Mouse (Mus musculus) heart, embryonic 12.5 days (tissue): ENCODE results near the gene Ifitm10. TPM values are rescaled to one million over a fixed set of nuclear protein-coding genes. Genes with fewer than 3 reads are reported as not detected.

Experiments used
- ATAC-seq: fragments of 200-750 bp; cut with Nextera tagmentation; 2 replicates; pipeline ENCODE4 v1.8.0; 2017; ENCODE audit warnings: moderate TSS enrichment, moderate library complexity; ENCODE audit not compliant: insufficient number of reproducible peaks, low FRiP score
- H3K27ac ChIP-seq: fragments of 300-500 bp; sonication (generic); 2 replicates; pipeline ENCODE4 v1.5.1; 2016; ENCODE audit warnings: mild to moderate bottlenecking, moderate library complexity; ENCODE audit not compliant: poor library complexity, severe bottlenecking
- H3K27me3 ChIP-seq: fragments of 300-500 bp; sonication (generic); replicated peaks from 2 replicates; pipeline ENCODE4 v1.6.1; 2016; ENCODE audit warnings: mild to moderate bottlenecking, moderate library complexity
- H3K36me3 ChIP-seq: fragments of 300-500 bp; sonication (generic); 2 replicates; pipeline ENCODE4 v1.6.1; 2016; ENCODE audit warnings: mild to moderate bottlenecking, moderate library complexity
- H3K4me1 ChIP-seq: fragments of 300-500 bp; sonication (generic); replicated peaks from 2 replicates; pipeline ENCODE4 v1.6.1; 2016; ENCODE audit warnings: mild to moderate bottlenecking
- H3K4me2 ChIP-seq: fragments of 300-500 bp; sonication (generic); 2 replicates; pipeline ENCODE4 v1.6.1; 2016; ENCODE audit warnings: mild to moderate bottlenecking, moderate library complexity
- H3K4me3 ChIP-seq: fragments of 300-500 bp; sonication (generic); 2 replicates; pipeline ENCODE4 v1.5.1; 2016; ENCODE audit warnings: mild to moderate bottlenecking
- H3K9ac ChIP-seq: fragments of 300-500 bp; sonication (generic); 2 replicates; pipeline ENCODE4 v1.6.1; 2016; ENCODE audit warnings: mild to moderate bottlenecking, moderate library complexity
- H3K9me3 ChIP-seq: fragments of 300-500 bp; sonication (generic); replicated peaks from 2 replicates; pipeline ENCODE4 v1.6.1; 2016; ENCODE audit warnings: mild to moderate bottlenecking, moderate library complexity
- WGBS: fragments of 180-500 bp; shearing (Covaris S2); methylation state at CpG from one replicate; pipeline ENCODE4 v1.1.7; 2016; 5-methylcytosine and 5-hydroxymethylcytosine counted together
- polyA plus RNA-seq: library from polyadenylated mRNA; unstranded; fragments of >200 nt; fragmentation: Nextera tagmentation; extraction: Ambion mirVana; gene quantifications from 2 replicates; pipeline ENCODE4 v1.2.1, GENCODE M21; 2016

Ifitm10 gene
- polyA plus RNA-seq, result 5.4 and 7.4 TPM in 2 replicates

GRCm38 (mm10) chr7:142373641-142374412, at the start of gene Ifitm10:
Gene Ifitm10 (minus strand): TSS chr7:142373753.
- H3K9ac ChIP-seq, result peak within 1 kb of the TSS; percentile 74; the same call in 1 of the 2 replicates
- H3K9me3 ChIP-seq, result no peaks in the 10 kb centered on the region
- 68% methylated on average over 8 of the region's 8 CpGs for WGBS
- peaks cover 13% of the 10 kb centered on the region; the same call in 1 of the 2 replicates for H3K27me3 ChIP-seq
- peaks cover 39% of the 10 kb centered on the region for H3K36me3 ChIP-seq
- no peak for ATAC-seq
- H3K4me2 ChIP-seq, result peak within 1 kb of the TSS; percentile 92
- peak within 1 kb of the TSS; percentile 59; the same call in 1 of the 2 replicates for H3K4me3 ChIP-seq
- H3K27ac ChIP-seq, result 0 out of 2 replicates have a peak within 1 kb of the TSS, but pooled peaks have one; percentile 29
- H3K4me1 ChIP-seq, result peaks cover 49% of the 10 kb centered on the region

GRCm38 (mm10) chr7:142421826-142422225, 48.3 kb upstream of the Ifitm10 start:
- H3K4me2 ChIP-seq, result no peak overlapping the region
- no peak for ATAC-seq
- no peaks in the 10 kb centered on the region; the same call in 1 of the 2 replicates for H3K4me1 ChIP-seq
- no peak overlapping the region for H3K27ac ChIP-seq
- 58% methylated on average over 2 of the region's 2 CpGs for WGBS
- H3K4me3 ChIP-seq, result no peak overlapping the region
- peaks cover 10% of the 10 kb centered on the region; the same call in 1 of the 2 replicates for H3K9me3 ChIP-seq
- H3K27me3 ChIP-seq, result no peaks in the 10 kb centered on the region
- no peak overlapping the region for H3K9ac ChIP-seq
- no peaks in the 10 kb centered on the region for H3K36me3 ChIP-seq

- H3K9me3 ChIP-seq, result peaks cover 10% of the 10 kb centered on the region; the same call in 1 of the 2 replicates
- H3K27ac ChIP-seq, result peak overlapping the region; percentile 6; the same call in 1 of the 2 replicates
- no peak overlapping the region for H3K4me3 ChIP-seq
- H3K27me3 ChIP-seq, result no peaks in the 10 kb centered on the region
- no peak overlapping the region for H3K4me2 ChIP-seq
- ATAC-seq, result peak; percentile 76; the same call in 1 of the 2 replicates
- H3K9ac ChIP-seq, result no peak overlapping the region
- whole genome bisulfite sequencing, result 66% methylated on average over 5 of the region's 5 CpGs
- H3K4me1 ChIP-seq, result no peaks in the 10 kb centered on the region; the same call in 1 of the 2 replicates
- H3K36me3 ChIP-seq, result no peaks in the 10 kb centered on the region
Measured at GRCm38 (mm10) chr7:142419887-142420286, 46.3 kb upstream of the Ifitm10 start.

- Histone ChIP-seq H3K9me3 (peaks cover 10% of the 10 kb centered on the region; the same call in 1 of the 2 replicates), H3K4me2 (no peak overlapping the region), H3K4me1 (no peaks in the 10 kb centered on the region; the same call in 1 of the 2 replicates), H3K36me3 (no peaks in the 10 kb centered on the region), H3K9ac (no peak overlapping the region), H3K27me3 (no peaks in the 10 kb centered on the region), H3K27ac (no peak overlapping the region), H3K4me3 (no peak overlapping the region)
- no peak for ATAC-seq
- 91% methylated on average over 8 of the region's 8 CpGs for WGBS
Measured at GRCm38 (mm10) chr7:142418679-142419078, 45.1 kb upstream of the Ifitm10 start.

- Histone ChIP-seq H3K9me3 (peaks cover 10% of the 10 kb centered on the region; the same call in 1 of the 2 replicates), H3K4me1 (no peaks in the 10 kb centered on the region; the same call in 1 of the 2 replicates), H3K27ac (no peak overlapping the region), H3K4me3 (no peak overlapping the region), H3K27me3 (no peaks in the 10 kb centered on the region), H3K4me2 (no peak overlapping the region), H3K9ac (no peak overlapping the region), H3K36me3 (no peaks in the 10 kb centered on the region)
- 74% methylated on average over 2 of the region's 2 CpGs for WGBS
- ATAC-seq, result no peak
Measured at GRCm38 (mm10) chr7:142418027-142418426, 44.5 kb upstream of the Ifitm10 start.

- peaks cover 10% of the 10 kb centered on the region; the same call in 1 of the 2 replicates for H3K9me3 ChIP-seq
- H3K36me3 ChIP-seq, result no peaks in the 10 kb centered on the region
- H3K9ac ChIP-seq, result no peak overlapping the region
- H3K4me2 ChIP-seq, result no peak overlapping the region
- H3K4me1 ChIP-seq, result no peaks in the 10 kb centered on the region; the same call in 1 of the 2 replicates
- no peak overlapping the region for H3K27ac ChIP-seq
- 65% methylated on average over 3 of the region's 3 CpGs for WGBS
- H3K27me3 ChIP-seq, result no peaks in the 10 kb centered on the region
- ATAC-seq, result no peak
- no peak overlapping the region for H3K4me3 ChIP-seq
Measured at GRCm38 (mm10) chr7:142416225-142416624, 42.7 kb upstream of the Ifitm10 start.

- no peaks in the 10 kb centered on the region; the same call in 1 of the 2 replicates for H3K4me1 ChIP-seq
- WGBS, result 48% methylated on average over 4 of the region's 4 CpGs
Measured at GRCm38 (mm10) chr7:142415314-142415713, 41.8 kb upstream of the Ifitm10 start.

GRCm38 (mm10) chr7:142413285-142413684, 39.7 kb upstream of the Ifitm10 start:
- 72% methylated on average over 6 of the region's 6 CpGs for whole genome bisulfite sequencing
- ATAC-seq, result no peak
- H3K4me1 ChIP-seq, result no peaks in the 10 kb centered on the region

More at GRCm38 (mm10) chr7:142415314-142415713, 41.8 kb upstream of the Ifitm10 start:
- Histone ChIP-seq H3K27me3 (no peaks in the 10 kb centered on the region), H3K4me3 (no peak overlapping the region), H3K4me2 (no peak overlapping the region), H3K9ac (no peak overlapping the region), H3K27ac (no peak overlapping the region), H3K9me3 (peaks cover 10% of the 10 kb centered on the region; the same call in 1 of the 2 replicates), H3K36me3 (no peaks in the 10 kb centered on the region)
- ATAC-seq, result no peak

GRCm38 (mm10) chr7:142409603-142410002, 36.0 kb upstream of the Ifitm10 start:
- Histone ChIP-seq H3K36me3 (no peaks in the 10 kb centered on the region), H3K4me3 (no peak overlapping the region), H3K9me3 (no peaks in the 10 kb centered on the region), H3K27ac (no peak overlapping the region), H3K27me3 (no peaks in the 10 kb centered on the region), H3K4me1 (no peaks in the 10 kb centered on the region), H3K9ac (no peak overlapping the region), H3K4me2 (no peak overlapping the region)
- 84% methylated on average over 3 of the region's 3 CpGs for WGBS
- ATAC-seq, result no peak

More at GRCm38 (mm10) chr7:142413285-142413684, 39.7 kb upstream of the Ifitm10 start:
- H3K27me3 ChIP-seq, result no peaks in the 10 kb centered on the region
- no peak overlapping the region for H3K27ac ChIP-seq
- H3K4me2 ChIP-seq, result no peak overlapping the region
- no peak overlapping the region for H3K4me3 ChIP-seq
- no peak overlapping the region for H3K9ac ChIP-seq
- no peaks in the 10 kb centered on the region for H3K36me3 ChIP-seq
- peaks cover 5% of the 10 kb centered on the region; the same call in 1 of the 2 replicates for H3K9me3 ChIP-seq

GRCm38 (mm10) chr7:142408686-142409085, 35.1 kb upstream of the Ifitm10 start:
- WGBS, result 92% methylated on average over 8 of the region's 8 CpGs
- Histone ChIP-seq H3K36me3 (no peaks in the 10 kb centered on the region), H3K9ac (no peak overlapping the region), H3K4me1 (no peaks in the 10 kb centered on the region), H3K4me2 (no peak overlapping the region), H3K4me3 (no peak overlapping the region), H3K27me3 (no peaks in the 10 kb centered on the region), H3K27ac (no peak overlapping the region), H3K9me3 (no peaks in the 10 kb centered on the region)
- ATAC-seq, result no peak

GRCm38 (mm10) chr7:142407935-142408334, 34.4 kb upstream of the Ifitm10 start:
- H3K9me3 ChIP-seq, result no peaks in the 10 kb centered on the region
- H3K27ac ChIP-seq, result no peak overlapping the region
- H3K36me3 ChIP-seq, result no peaks in the 10 kb centered on the region
- no peak for ATAC-seq
- H3K4me2 ChIP-seq, result no peak overlapping the region
- 67% methylated on average over 4 of the region's 4 CpGs for WGBS
- no peak overlapping the region for H3K9ac ChIP-seq
- H3K4me3 ChIP-seq, result no peak overlapping the region
- H3K27me3 ChIP-seq, result no peaks in the 10 kb centered on the region
- no peaks in the 10 kb centered on the region for H3K4me1 ChIP-seq
